Mouse (Mus musculus) midbrain, embryonic 14.5 days (tissue): Measurements from ENCODE around the gene Bfsp1. TPM values are rescaled to one million over a fixed set of nuclear protein-coding genes. Genes with fewer than 3 reads are reported as not detected.
A peak's percentile ranks its signal among the peaks of the same experiment; 100 is the strongest.

Experiments used
- ATAC-seq: fragments of 200-750 bp; cut with Nextera tagmentation; 2 replicates; pipeline ENCODE4 v1.8.0; 2017; ENCODE audit warnings: moderate number of reproducible peaks, moderate library complexity; ENCODE audit not compliant: low FRiP score, low TSS enrichment
- DNase-seq: peaks from one replicate; pipeline ENCODE4 v3.0.0-alpha.2; 2015
- H3K27ac ChIP-seq: fragments of 300-500 bp; sonication (generic); replicated peaks from 2 replicates; pipeline ENCODE4 v1.5.1; 2014; ENCODE audit warnings: mild to moderate bottlenecking, low read depth, low read length, moderate library complexity
- H3K27me3 ChIP-seq: fragments of 300-500 bp; sonication (generic); 2 replicates; pipeline ENCODE4 v1.6.1; 2014; ENCODE audit warnings: low read length, control low read depth, mixed read lengths; ENCODE audit not compliant: control insufficient read depth, insufficient read depth
- H3K36me3 ChIP-seq: fragments of 300-500 bp; sonication (generic); 2 replicates; pipeline ENCODE4 v1.6.1; 2014; ENCODE audit warnings: low read length, control low read depth; ENCODE audit not compliant: control insufficient read depth, insufficient read depth
- H3K4me1 ChIP-seq: fragments of 300-500 bp; sonication (generic); 2 replicates; pipeline ENCODE4 v1.6.1; 2014; ENCODE audit warnings: mild to moderate bottlenecking, antibody characterized with exemption, low read length, control low read depth; ENCODE audit not compliant: control insufficient read depth, insufficient read depth
- H3K4me2 ChIP-seq: fragments of 300-500 bp; sonication (generic); 2 replicates; pipeline ENCODE4 v1.6.1; 2014; ENCODE audit warnings: mild to moderate bottlenecking, low read length, moderate library complexity
- H3K4me3 ChIP-seq: fragments of 300-500 bp; sonication (generic); replicated peaks from 2 replicates; pipeline ENCODE4 v1.5.1; 2014; ENCODE audit warnings: low read depth, low read length
- H3K9ac ChIP-seq: fragments of 300-500 bp; sonication (generic); replicated peaks from 2 replicates; pipeline ENCODE4 v1.6.1; 2014; ENCODE audit warnings: mild to moderate bottlenecking, low read length, moderate library complexity
- H3K9me3 ChIP-seq: fragments of 300-500 bp; sonication (generic); 2 replicates; pipeline ENCODE4 v1.6.1; 2016; ENCODE audit warnings: low read length, control low read depth, mixed read lengths; ENCODE audit not compliant: control insufficient read depth
- WGBS: fragments of 180-500 bp; shearing (Covaris S2); extraction: QIAGEN DNeasy Blood & Tissue Kit; methylation state at CpG from one replicate; pipeline ENCODE4 v1.1.7; 2014; 5-methylcytosine and 5-hydroxymethylcytosine counted together
- polyA plus RNA-seq: library from polyadenylated mRNA; unstranded; fragments of >200 nt; fragmentation: Nextera tagmentation; extraction: Ambion mirVana; gene quantifications from 2 replicates; pipeline ENCODE4 v1.2.1, GENCODE M21; 2014

Bfsp1 gene
- polyA plus RNA-seq, 1 experiment from 2014 or later: 1.3 TPM

- Histone ChIP-seq H3K36me3 (no peaks in the 10 kb centered on the region), H3K9me3 (no peaks in the 10 kb centered on the region), H3K27me3 (no peaks in the 10 kb centered on the region), H3K27ac (no peak overlapping the region), H3K4me2 (no peak overlapping the region), H3K4me3 (no peak overlapping the region), H3K4me1 (peaks cover 4% of the 10 kb centered on the region; the same call in 1 of the 2 replicates), H3K9ac (no peak overlapping the region)
- peak; percentile 89 for DNase-seq
- peak; percentile 46; the same call in 1 of the 2 replicates for ATAC-seq
- 8% methylated on average over 6 of the region's 6 CpGs for WGBS
Measured at GRCm38 (mm10) chr2:143867326-143867725, 4.4 kb upstream of the Bfsp1 start.

GRCm38 (mm10) chr2:143864600-143864999, 1.6 kb upstream of the Bfsp1 start:
- DNase-seq (no peak), ATAC-seq (no peak)
- 78% methylated on average over 8 of the region's 8 CpGs for WGBS

GRCm38 (mm10) chr2:143859166-143859565, 3.8 kb downstream of the Bfsp1 start:
- DNase-seq (no peak), ATAC-seq (no peak)
- Histone ChIP-seq H3K9ac (no peak overlapping the region), H3K9me3 (no peaks in the 10 kb centered on the region), H3K27ac (no peak overlapping the region), H3K4me1 (peaks cover 5% of the 10 kb centered on the region; the same call in 1 of the 2 replicates), H3K4me3 (no peak overlapping the region), H3K27me3 (no peaks in the 10 kb centered on the region; the same call in 1 of the 2 replicates), H3K36me3 (no peaks in the 10 kb centered on the region), H3K4me2 (no peak overlapping the region)
- WGBS: 94% methylated on average over 2 of the region's 2 CpGs

More at GRCm38 (mm10) chr2:143864600-143864999, 1.6 kb upstream of the Bfsp1 start:
- no peaks in the 10 kb centered on the region for H3K36me3 ChIP-seq
- no peaks in the 10 kb centered on the region for H3K9me3 ChIP-seq
- no peaks in the 10 kb centered on the region; the same call in 1 of the 2 replicates for H3K27me3 ChIP-seq
- H3K27ac ChIP-seq: no peak overlapping the region
- H3K9ac ChIP-seq: no peak overlapping the region
- H3K4me2 ChIP-seq: no peak overlapping the region
- no peak overlapping the region for H3K4me3 ChIP-seq
- peaks cover 5% of the 10 kb centered on the region; the same call in 1 of the 2 replicates for H3K4me1 ChIP-seq

GRCm38 (mm10) chr2:143853447-143853846, 9.5 kb downstream of the Bfsp1 start:
- ATAC-seq: no peak; the same call in 1 of the 2 replicates
- H3K27ac ChIP-seq: no peak overlapping the region
- no peak overlapping the region for H3K9ac ChIP-seq
- DNase-seq: no peak
- no peaks in the 10 kb centered on the region for H3K36me3 ChIP-seq
- H3K9me3 ChIP-seq: no peaks in the 10 kb centered on the region
- no peaks in the 10 kb centered on the region for H3K27me3 ChIP-seq
- WGBS: 76% methylated on average over 4 of the region's 4 CpGs
- no peaks in the 10 kb centered on the region for H3K4me1 ChIP-seq
- no peak overlapping the region for H3K4me3 ChIP-seq
- no peak overlapping the region for H3K4me2 ChIP-seq

- 72% methylated on average over 18 of the region's 18 CpGs for WGBS
- no peak for ATAC-seq
Measured at GRCm38 (mm10) chr2:143852295-143853275, 10.4 kb downstream of the Bfsp1 start.

GRCm38 (mm10) chr2:143851354-143852221, 11.4 kb downstream of the Bfsp1 start:
- no peak overlapping the region for H3K4me2 ChIP-seq
- no peaks in the 10 kb centered on the region for H3K36me3 ChIP-seq
- no peak overlapping the region for H3K27ac ChIP-seq
- WGBS: 76% methylated on average over 12 of the region's 12 CpGs
- no peaks in the 10 kb centered on the region for H3K9me3 ChIP-seq
- peak; percentile 40 for DNase-seq
- no peaks in the 10 kb centered on the region for H3K4me1 ChIP-seq
- H3K4me3 ChIP-seq: no peak overlapping the region
- ATAC-seq: no peak
- no peak overlapping the region for H3K9ac ChIP-seq
- H3K27me3 ChIP-seq: no peaks in the 10 kb centered on the region

More at GRCm38 (mm10) chr2:143852295-143853275, 10.4 kb downstream of the Bfsp1 start:
- Histone ChIP-seq H3K9ac (no peak overlapping the region), H3K4me1 (no peaks in the 10 kb centered on the region), H3K36me3 (no peaks in the 10 kb centered on the region), H3K27ac (no peak overlapping the region), H3K27me3 (no peaks in the 10 kb centered on the region), H3K4me2 (no peak overlapping the region), H3K4me3 (no peak overlapping the region), H3K9me3 (no peaks in the 10 kb centered on the region)
- DNase-seq: no peak

- Histone ChIP-seq H3K27me3 (no peaks in the 10 kb centered on the region), H3K4me2 (no peak overlapping the region), H3K27ac (no peak overlapping the region), H3K36me3 (no peaks in the 10 kb centered on the region), H3K9ac (no peak overlapping the region), H3K4me1 (no peaks in the 10 kb centered on the region), H3K4me3 (no peak overlapping the region), H3K9me3 (no peaks in the 10 kb centered on the region)
- DNase-seq: no peak
- 84% methylated on average over 3 of the region's 3 CpGs for WGBS
- ATAC-seq: no peak
Measured at GRCm38 (mm10) chr2:143847291-143847690, 15.7 kb downstream of the Bfsp1 start.

GRCm38 (mm10) chr2:143846799-143847198, 16.2 kb downstream of the Bfsp1 start:
- Histone ChIP-seq H3K27ac (no peak overlapping the region), H3K27me3 (no peaks in the 10 kb centered on the region), H3K36me3 (no peaks in the 10 kb centered on the region), H3K4me2 (no peak overlapping the region), H3K4me3 (no peak overlapping the region), H3K9me3 (no peaks in the 10 kb centered on the region), H3K4me1 (no peaks in the 10 kb centered on the region), H3K9ac (no peak overlapping the region)
- no peak for ATAC-seq
- no peak for DNase-seq
- WGBS: 72% methylated on average over 4 of the region's 4 CpGs
